Mouse (Mus musculus) testis, adult 2 months (tissue): ENCODE data around the gene Crtc3. TPM values are rescaled to one million over a fixed set of nuclear protein-coding genes. Genes with fewer than 3 reads are reported as not detected.

Experiments used
- H3K27ac ChIP-seq: fragments of 200-500 bp; 2 replicates; pipeline ENCODE4 v1.5.1; 2012; ENCODE audit warnings: low read depth, low read length; ENCODE audit not compliant: control insufficient read depth, insufficient read depth
- H3K27me3 ChIP-seq: fragments of 200-500 bp; 2 replicates; pipeline ENCODE4 v1.6.1; 2012; ENCODE audit warnings: mild to moderate bottlenecking, low read length, moderate library complexity; ENCODE audit not compliant: control insufficient read depth, insufficient read depth
- H3K36me3 ChIP-seq: fragments of 200-500 bp; 2 replicates; pipeline ENCODE4 v1.6.1; 2012; ENCODE audit warnings: mild to moderate bottlenecking, low read length; ENCODE audit not compliant: control insufficient read depth, insufficient read depth
- H3K4me1 ChIP-seq: fragments of 200-500 bp; 2 replicates; pipeline ENCODE4 v1.6.1; 2012; ENCODE audit warnings: low read length; ENCODE audit not compliant: control insufficient read depth, insufficient read depth
- H3K4me3 ChIP-seq: fragments of 200-500 bp; 2 replicates; pipeline ENCODE4 v1.5.1; 2012; ENCODE audit warnings: low read depth, mild to moderate bottlenecking, low read length, moderate library complexity, mixed read lengths; ENCODE audit not compliant: control insufficient read depth
- CTCF ChIP-seq: fragments of 200-500 bp; IDR thresholded peaks from 2 replicates; pipeline ENCODE4 v1.5.1; 2012; ENCODE audit warnings: low read depth, mild to moderate bottlenecking, inconsistent platforms, low read length, moderate library complexity; ENCODE audit not compliant: control insufficient read depth, insufficient read depth, insufficient replicate concordance
- POLR2A ChIP-seq: fragments of 200-500 bp; IDR thresholded peaks from 2 replicates; pipeline ENCODE4 v1.6.1; 2012; ENCODE audit warnings: low read depth, mild to moderate bottlenecking, inconsistent platforms, low read length, moderate library complexity; ENCODE audit not compliant: control insufficient read depth
- polyA plus RNA-seq: library from polyadenylated mRNA; depleted of rRNA; stranded (reverse); fragments of >200 nt; gene quantifications from 2 replicates; pipeline ENCODE4 v1.2.3, GENCODE M21; 2012; rRNA removed

The Crtc3 gene
- 7.7 and 8.8 TPM in 2 replicates for polyA plus RNA-seq

GRCm38 (mm10) chr7:80688556-80689220 lies at the start of gene Crtc3:
TSS of gene Crtc3 (minus strand) at chr7:80688877.
- H3K4me3 ChIP-seq = peak within 1 kb of the TSS; percentile 92
- no peaks in the 10 kb centered on the region; the same call in 1 of the 2 replicates for H3K27me3 ChIP-seq
- peaks cover 10% of the 10 kb centered on the region for H3K4me1 ChIP-seq
- no peaks in the 10 kb centered on the region for H3K36me3 ChIP-seq
- TF ChIP-seq CTCF = no peak
- peak; percentile 13; the same call in 1 of the 2 replicates for TF ChIP-seq POLR2A
- H3K27ac ChIP-seq = peak within 1 kb of the TSS; percentile 88

DNA sequence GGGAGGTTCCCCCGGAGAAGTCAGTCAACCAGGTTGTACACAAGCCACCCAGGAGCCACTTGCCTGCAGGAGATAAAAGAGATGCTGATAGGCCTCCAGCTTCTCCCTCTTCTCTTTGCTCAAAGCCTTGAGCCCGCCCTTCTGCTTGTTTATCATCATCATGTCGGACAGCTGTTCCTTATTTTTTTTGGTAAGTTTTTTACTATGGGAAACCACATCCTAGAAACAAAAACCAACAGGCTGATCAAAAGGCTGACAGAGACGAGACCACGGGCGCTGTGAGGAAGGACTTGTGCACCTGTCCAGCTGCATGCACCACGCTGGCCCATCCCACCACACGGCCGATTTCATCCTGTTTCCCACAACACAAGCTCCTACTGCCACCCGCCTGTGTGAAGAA lies 47.5 kb upstream of the Crtc3 start:
- H3K27ac ChIP-seq = no peak overlapping the region
- no peaks in the 10 kb centered on the region; the same call in 1 of the 2 replicates for H3K36me3 ChIP-seq
- no peaks in the 10 kb centered on the region for H3K4me1 ChIP-seq
- no peak for TF ChIP-seq CTCF
- TF ChIP-seq POLR2A = no peak
- H3K27me3 ChIP-seq = no peaks in the 10 kb centered on the region
- H3K4me3 ChIP-seq = no peak overlapping the region

- Histone ChIP-seq H3K4me3 (no peak overlapping the region), H3K27ac (no peak overlapping the region), H3K27me3 (no peaks in the 10 kb centered on the region), H3K4me1 (no peaks in the 10 kb centered on the region), H3K36me3 (no peaks in the 10 kb centered on the region)
- TF ChIP-seq POLR2A (no peak), CTCF (no peak)
Measured at GRCm38 (mm10) chr7:80732986-80733385, 44.3 kb upstream of the Crtc3 start.

- H3K36me3 ChIP-seq = peaks cover 2% of the 10 kb centered on the region; the same call in 1 of the 2 replicates
- H3K4me1 ChIP-seq = no peaks in the 10 kb centered on the region
Measured at GRCm38 (mm10) chr7:80729662-80730061, 41.0 kb upstream of the Crtc3 start.

DNA sequence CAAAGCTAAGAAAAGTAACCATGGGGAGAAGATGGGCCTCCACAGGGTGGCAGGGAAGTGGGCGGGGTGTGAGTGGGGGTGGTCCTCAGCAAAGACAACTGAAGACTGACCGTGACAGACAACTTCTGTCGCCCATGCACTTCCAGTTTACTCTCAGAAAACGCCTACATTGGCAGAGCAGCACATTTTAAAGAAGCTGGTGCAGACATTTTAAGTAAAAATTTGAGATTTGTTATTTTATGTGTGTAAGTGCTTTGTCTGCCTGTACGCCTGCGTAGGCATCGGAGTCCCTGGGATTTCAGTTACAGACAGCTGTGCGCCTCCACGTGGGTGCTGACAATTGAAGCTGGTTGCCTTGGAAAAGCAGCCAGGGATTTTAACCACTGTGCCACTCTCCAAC lies 32.4 kb upstream of the Crtc3 start:
- peaks cover 1% of the 10 kb centered on the region; the same call in 1 of the 2 replicates for H3K36me3 ChIP-seq
- no peak overlapping the region for H3K27ac ChIP-seq
- no peaks in the 10 kb centered on the region for H3K4me1 ChIP-seq
- H3K27me3 ChIP-seq = no peaks in the 10 kb centered on the region
- no peak overlapping the region for H3K4me3 ChIP-seq
- no peak for TF ChIP-seq CTCF
- TF ChIP-seq POLR2A = no peak

More at GRCm38 (mm10) chr7:80729662-80730061, 41.0 kb upstream of the Crtc3 start:
- Histone ChIP-seq H3K4me3 (no peak overlapping the region), H3K27ac (no peak overlapping the region), H3K27me3 (no peaks in the 10 kb centered on the region)
- TF ChIP-seq POLR2A (no peak), CTCF (peak; percentile 79)

- Histone ChIP-seq H3K27me3 (no peaks in the 10 kb centered on the region), H3K4me3 (no peak overlapping the region), H3K4me1 (no peaks in the 10 kb centered on the region), H3K27ac (no peak overlapping the region), H3K36me3 (peaks cover 1% of the 10 kb centered on the region; the same call in 1 of the 2 replicates)
- no peak for TF ChIP-seq CTCF
- no peak for TF ChIP-seq POLR2A
Measured at GRCm38 (mm10) chr7:80719582-80719981, 30.9 kb upstream of the Crtc3 start.

GRCm38 (mm10) chr7:80719038-80719437 lies 30.4 kb upstream of the Crtc3 start:
- H3K36me3 ChIP-seq = peaks cover 1% of the 10 kb centered on the region; the same call in 1 of the 2 replicates
- no peaks in the 10 kb centered on the region for H3K27me3 ChIP-seq
- H3K4me1 ChIP-seq = no peaks in the 10 kb centered on the region
- TF ChIP-seq CTCF = no peak
- TF ChIP-seq POLR2A = no peak
- no peak overlapping the region for H3K27ac ChIP-seq
- no peak overlapping the region for H3K4me3 ChIP-seq

DNA sequence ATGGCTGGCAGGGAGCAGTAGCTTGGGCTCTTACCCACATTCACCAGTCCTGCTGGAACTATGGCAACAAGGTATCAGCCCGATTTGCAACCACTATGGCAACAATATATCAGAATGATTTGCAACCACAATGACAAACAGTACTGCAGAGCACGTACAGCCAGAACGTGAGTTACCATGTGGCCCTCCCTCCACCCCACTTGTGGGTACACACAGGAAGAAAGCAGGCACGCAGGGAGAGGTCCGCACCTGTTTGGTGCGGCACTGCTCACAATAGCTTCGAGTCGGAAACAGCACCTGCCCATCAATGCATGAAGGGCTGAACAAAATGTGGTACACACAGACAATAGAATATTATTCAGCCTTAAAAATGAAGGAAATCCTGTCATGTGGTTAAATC lies 29.8 kb upstream of the Crtc3 start:
- TF ChIP-seq POLR2A = no peak
- TF ChIP-seq CTCF = no peak
- no peaks in the 10 kb centered on the region for H3K4me1 ChIP-seq
- peaks cover 1% of the 10 kb centered on the region; the same call in 1 of the 2 replicates for H3K36me3 ChIP-seq
- H3K27ac ChIP-seq = no peak overlapping the region
- no peak overlapping the region for H3K4me3 ChIP-seq
- no peaks in the 10 kb centered on the region for H3K27me3 ChIP-seq
